Mouse (Mus musculus) c-Kit-positive CD71-positive TER-119-negative erythroid progenitor cells, embryonic 14.5 days (primary cell): ENCODE data around the gene Frmd4a.
"Not testable (repeated sequence)": the region's sequence is repeated elsewhere in the genome, so short reads cannot be mapped to it uniquely, and the experiment has no call there.

Experiments used
- DNase-seq: peaks from one replicate; pipeline ENCODE4 v3.0.0-alpha.2; 2013; ENCODE audit warnings: low read depth

Frmd4a gene

GRCm38 (mm10) chr2:4338290-4338689 is 320.8 kb downstream of the Frmd4a start:
- not testable (repeated sequence) for DNase-seq

- no peak for DNase-seq
Measured at GRCm38 (mm10) chr2:4339128-4339527, 321.6 kb downstream of the Frmd4a start.

DNA sequence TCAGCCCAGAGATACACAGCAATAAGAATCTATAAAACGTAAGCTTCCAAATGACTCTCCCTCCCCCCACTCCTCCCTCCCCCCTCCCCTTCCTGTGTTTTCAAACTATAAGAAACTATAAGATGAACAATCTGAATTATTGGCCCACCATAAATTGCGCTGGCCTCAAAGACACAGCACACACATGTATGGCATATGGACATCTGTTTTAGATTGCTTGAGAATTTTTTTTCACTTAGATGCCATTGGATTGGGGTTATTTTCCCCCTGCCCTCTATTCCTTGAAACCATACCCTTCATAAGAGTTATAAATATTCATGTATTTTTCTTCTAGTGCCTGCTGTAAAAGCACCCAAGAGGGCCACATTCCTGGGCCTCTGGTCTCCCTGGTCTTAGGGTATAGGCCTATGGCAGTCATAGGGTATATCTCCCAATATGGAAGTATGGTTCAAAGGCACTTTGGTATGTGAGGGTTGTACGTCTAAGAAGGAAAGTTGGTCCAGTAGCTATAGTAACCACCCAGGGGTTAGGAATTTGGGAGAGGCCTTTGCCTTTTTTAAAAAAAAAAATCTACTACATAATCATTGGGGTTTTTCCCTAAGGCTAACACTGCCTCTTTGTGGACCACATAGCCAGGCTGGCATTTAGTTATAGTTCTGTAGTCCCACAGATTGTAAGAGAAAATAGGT is 322.2 kb downstream of the Frmd4a start:
- no peak for DNase-seq

DNA sequence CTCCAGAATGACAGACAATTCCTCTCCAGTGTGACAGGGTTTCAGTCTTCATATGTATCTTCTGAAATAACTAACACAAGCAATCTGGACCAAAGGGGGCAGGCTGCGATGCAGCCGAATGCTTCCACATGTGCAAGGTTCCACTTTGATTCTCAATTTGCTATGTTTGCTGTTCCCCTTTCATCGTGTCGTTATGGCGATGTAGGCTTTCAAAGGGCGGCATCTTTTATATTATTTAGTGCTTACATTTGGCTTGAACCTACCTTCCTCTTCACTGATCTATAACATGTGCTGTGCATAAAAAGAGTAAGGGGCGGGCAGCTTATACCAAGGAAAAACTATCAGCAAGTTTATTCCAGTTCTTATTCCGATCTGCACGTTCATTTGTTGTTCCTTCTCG is 322.9 kb downstream of the Frmd4a start:
- no peak for DNase-seq

DNA sequence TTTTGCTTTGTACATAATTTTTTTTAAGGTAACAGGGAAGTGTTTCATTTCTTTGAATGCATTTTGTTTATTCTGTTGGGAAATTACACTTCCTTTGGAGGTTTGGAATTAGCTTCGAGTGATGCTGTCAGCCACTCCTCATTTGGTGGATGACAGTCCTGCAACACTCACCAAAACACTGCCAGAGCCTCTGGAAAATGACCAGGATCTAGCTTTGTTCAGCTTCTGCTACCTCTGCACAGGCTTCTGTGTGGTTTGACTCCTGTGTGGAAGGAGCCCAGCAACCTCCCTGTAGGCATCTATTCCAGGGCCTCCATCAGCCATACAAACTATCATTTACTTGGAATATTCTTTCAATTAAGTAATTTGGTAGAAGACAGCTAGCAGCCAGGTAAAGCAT is 323.6 kb downstream of the Frmd4a start:
- no peak for DNase-seq

GRCm38 (mm10) chr2:4342005-4342404 is 324.5 kb downstream of the Frmd4a start:
- DNase-seq: no peak

- no peak for DNase-seq
Measured at GRCm38 (mm10) chr2:4344411-4344810, 326.9 kb downstream of the Frmd4a start.

DNA sequence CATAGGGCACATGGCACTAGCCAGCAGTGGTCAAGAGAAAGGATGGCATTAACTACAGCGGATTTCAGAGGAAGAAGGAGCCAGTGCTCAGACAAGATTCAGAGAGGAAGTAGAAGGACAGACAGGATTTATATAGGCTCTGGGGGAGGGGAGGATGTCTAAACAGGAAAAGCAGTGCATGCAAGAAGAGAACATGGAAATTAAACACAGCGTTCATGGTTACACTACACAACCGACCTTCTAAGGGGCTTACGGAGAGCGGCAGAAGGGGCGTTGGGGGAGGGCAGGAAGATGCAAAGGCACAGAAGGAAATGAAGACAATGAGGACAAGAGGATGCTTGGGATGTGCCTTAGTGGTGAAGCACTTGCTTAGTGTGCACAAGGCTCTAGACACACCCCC is 328.7 kb downstream of the Frmd4a start:
- no peak for DNase-seq

GRCm38 (mm10) chr2:4346953-4347352 is 329.4 kb downstream of the Frmd4a start:
- DNase-seq: no peak

DNA sequence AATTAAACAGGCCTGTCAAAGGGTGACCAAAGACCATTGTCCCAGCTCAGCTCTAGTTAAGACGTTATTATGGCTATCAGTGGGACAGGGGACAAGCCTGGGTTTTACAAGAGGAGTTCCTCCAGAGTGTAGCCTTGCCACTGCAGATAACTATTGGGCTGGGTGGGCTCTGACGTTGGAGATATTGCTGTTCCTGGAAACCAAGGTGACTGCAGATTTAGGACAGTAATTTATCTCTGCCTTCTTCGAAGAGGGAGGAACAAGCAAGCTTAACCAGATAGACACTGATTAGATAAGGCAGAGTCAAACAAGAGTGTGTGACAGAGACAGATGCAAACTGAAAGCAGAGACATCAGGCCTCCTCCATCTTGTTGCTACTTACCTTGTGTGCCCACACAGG is 330.3 kb downstream of the Frmd4a start:
- DNase-seq: peak; percentile 50

GRCm38 (mm10) chr2:4348509-4348908 is 331.0 kb downstream of the Frmd4a start:
- DNase-seq: no peak

DNA sequence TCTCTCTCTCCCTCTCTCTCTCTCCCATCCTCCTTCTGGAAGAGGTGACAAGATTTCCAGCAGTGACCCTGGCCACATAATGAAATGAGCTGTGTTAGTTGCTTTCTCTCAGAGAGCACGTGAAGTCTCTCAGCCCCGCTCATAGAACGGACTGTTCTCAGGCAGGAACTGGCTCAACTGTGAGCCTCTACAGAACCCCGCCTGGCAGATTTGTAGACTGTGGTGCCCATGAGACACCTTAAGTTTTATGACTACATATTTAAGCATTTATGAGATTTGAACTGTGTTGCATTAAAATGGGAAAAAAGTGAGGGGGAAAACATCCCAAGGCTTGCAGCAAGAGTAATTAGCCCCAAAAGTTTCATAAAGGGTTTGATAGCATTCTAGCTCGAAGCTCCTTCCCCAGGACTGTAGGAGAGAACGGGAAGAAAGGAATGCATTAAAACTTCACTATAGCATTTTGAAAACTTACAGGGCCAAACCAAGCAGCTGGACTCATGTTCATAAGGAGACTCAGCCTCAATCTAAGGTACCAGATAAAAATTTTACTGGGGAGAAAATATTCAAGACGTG is 339.4 kb downstream of the Frmd4a start:
- DNase-seq: no peak

GRCm38 (mm10) chr2:4361981-4362834 is 344.7 kb downstream of the Frmd4a start:
- no peak for DNase-seq

DNA sequence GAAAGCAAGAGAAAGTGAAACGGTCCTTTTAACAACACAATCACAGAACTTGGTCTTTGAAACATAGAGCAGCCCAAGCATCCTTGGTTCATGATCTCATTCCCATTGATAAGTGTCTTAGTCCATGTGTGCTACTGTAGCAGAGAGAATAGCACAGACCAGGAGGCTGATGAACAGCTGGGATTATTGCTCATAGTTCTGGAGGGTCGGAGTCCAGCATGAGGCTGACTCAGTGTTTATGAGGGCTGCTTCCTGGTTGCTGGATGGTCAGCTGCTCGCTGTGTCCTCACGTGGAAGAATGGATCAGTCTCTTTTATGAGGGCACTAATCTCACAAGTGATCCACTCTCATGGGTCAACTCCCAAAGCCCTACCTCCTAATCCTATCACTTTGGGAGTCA is 347.4 kb downstream of the Frmd4a start:
- DNase-seq: no peak

DNA sequence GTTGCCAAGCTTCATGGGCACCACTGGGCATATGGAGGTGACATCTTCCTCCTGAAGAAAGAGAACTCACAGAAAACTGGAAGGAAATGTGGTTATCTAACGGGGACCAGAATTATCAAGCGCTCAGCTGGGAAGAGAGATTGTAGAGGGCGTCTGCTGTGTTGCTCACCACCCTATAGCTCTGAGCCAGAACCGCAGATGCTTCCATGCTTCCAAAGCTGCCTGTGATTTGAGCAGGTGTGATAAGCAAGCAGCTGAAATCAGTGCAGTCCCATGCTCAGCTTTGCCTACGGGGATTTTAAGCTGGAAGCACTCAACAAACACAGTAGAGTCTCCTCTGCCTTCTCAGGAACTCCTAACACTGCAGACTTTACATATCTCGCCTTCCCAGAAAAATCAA is 351.0 kb downstream of the Frmd4a start:
- no peak for DNase-seq

DNA sequence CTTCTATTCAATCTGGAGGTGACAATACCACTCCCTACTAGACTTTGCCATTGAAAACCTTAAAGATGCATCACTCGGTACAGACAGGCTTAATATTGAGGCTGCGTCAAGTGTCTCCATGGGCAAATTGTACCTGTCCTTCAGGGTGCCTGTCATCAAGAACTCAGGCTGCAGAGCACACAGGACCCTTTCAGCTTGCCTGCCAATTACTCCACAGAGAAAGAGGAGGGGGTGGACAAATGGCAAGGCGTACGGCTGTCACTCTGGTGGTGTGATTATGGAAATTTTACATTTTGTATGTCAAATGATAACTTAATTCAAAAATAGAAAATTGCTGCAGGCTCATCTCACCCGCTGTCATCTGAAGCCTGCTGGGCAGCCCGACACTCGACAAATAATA is 353.0 kb downstream of the Frmd4a start:
- no peak for DNase-seq

DNA sequence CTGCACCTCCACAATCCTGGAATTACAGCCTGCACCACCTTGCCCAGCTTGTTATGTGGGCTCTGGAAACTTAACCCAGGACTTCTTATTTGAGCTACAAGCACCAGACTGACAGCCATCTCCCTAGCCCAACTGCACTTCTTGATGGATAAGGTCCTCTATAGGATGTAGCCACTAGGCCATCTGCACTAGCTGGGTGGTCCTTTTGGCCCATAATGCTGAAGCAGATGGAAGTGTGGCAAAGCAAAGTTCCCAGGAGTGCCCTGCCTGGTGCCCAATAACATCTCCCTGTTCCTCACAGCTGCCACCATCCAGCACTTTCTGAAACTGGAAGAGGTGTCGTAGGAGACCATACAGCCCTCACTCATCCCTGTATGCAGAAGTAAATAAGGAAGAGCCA is 353.8 kb downstream of the Frmd4a start:
- no peak for DNase-seq

- no peak for DNase-seq
Measured at GRCm38 (mm10) chr2:4378844-4379243, 361.3 kb downstream of the Frmd4a start.

- no peak for DNase-seq
Measured at GRCm38 (mm10) chr2:4380435-4380834, 362.9 kb downstream of the Frmd4a start.

- DNase-seq: no peak
Measured at GRCm38 (mm10) chr2:4380926-4381325, 363.4 kb downstream of the Frmd4a start.

GRCm38 (mm10) chr2:4386468-4386867 is 369.0 kb downstream of the Frmd4a start:
- DNase-seq: no peak

GRCm38 (mm10) chr2:4389330-4389729 is 371.8 kb downstream of the Frmd4a start:
- DNase-seq: no peak

DNA sequence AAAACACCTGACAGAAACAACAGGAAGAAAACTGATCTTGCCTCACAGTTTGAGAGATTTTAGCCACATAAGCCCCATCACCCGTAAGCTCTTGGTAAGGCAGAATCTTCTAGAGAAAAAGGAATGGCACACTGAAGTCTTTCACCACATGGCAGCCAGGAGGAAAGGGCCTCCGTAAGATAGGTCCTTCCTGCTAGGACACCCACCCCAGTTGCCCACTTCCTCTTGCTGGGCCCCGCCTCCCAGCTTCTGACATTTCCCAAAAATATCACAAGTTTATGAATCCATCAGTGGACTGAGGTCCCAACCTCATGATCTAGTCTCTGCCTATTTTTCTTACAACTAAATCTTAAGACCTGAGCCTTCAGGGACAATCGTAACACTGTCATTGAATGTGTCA is 373.6 kb downstream of the Frmd4a start:
- no peak for DNase-seq
